Mouse (Mus musculus) splenic B cell, adult 2 months (primary cell): ENCODE data around the gene Gm10715.
A peak's percentile ranks its signal among the peaks of the same experiment; 100 is the strongest.
"Not testable (repeated sequence)": the region's sequence is repeated elsewhere in the genome, so short reads cannot be mapped to it uniquely, and the experiment has no call there.

Experiments used
- DNase-seq: peaks from one replicate; pipeline ENCODE4 v3.0.0-alpha.2; 2011; ENCODE audit warnings: low read depth, low spot score
- H3K27me3 ChIP-seq: 2 replicates; pipeline ENCODE4 v1.6.1; 2012; ENCODE audit warnings: mild to moderate bottlenecking, low read length, moderate library complexity, mixed read lengths; ENCODE audit not compliant: control insufficient read depth, poor library complexity, insufficient read depth, severe bottlenecking
- H3K36me3 ChIP-seq: 2 replicates; pipeline ENCODE4 v1.6.1; 2012; ENCODE audit warnings: mild to moderate bottlenecking, low read length, moderate library complexity, mixed read lengths; ENCODE audit not compliant: control insufficient read depth, poor library complexity, insufficient read depth, severe bottlenecking

Gene Gm10715

GRCm38 (mm10) chr9:3036577-3036976 is at the start of gene Gm10715:
Gm10715 (plus strand) TSS chr9:3036877.
- DNase-seq, H3K36me3 ChIP-seq, H3K27me3 ChIP-seq: not testable (repeated sequence)

GRCm38 (mm10) chr9:3000445-3000972 is 36.2 kb upstream of the Gm10715 start, which contains the start of gene Gm10722:
Gm10722 (plus strand) TSS chr9:3000922.
- not testable (repeated sequence) for H3K36me3 ChIP-seq, H3K27me3 ChIP-seq
- peak; percentile 49 for DNase-seq

DNA sequence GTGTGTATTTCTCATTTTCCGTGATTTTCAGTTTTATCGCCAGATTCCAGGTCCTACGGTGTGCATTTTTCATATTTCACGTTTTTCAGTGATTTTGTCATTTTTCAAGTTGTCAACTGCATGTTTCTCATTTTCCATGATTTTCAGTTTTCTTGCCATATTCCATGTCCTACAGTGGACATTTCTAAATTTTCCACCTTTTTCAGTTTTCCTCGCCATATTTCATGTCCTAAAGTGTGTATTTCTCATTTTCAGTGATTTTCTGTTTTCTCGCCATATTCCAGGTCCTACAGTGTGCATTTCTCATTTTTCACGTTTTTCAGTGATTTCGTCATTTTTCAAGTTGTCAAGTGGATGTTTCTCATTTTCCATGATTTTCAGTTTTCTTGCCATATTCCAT is 35.7 kb upstream of the Gm10715 start:
- not testable (repeated sequence) for H3K27me3 ChIP-seq, DNase-seq, H3K36me3 ChIP-seq

- peak; percentile 28 for DNase-seq
- H3K36me3 ChIP-seq, H3K27me3 ChIP-seq: not testable (repeated sequence)
These were observed 34.6 kb upstream of the Gm10715 start for GRCm38 (mm10) chr9:3001948-3002659.

DNA sequence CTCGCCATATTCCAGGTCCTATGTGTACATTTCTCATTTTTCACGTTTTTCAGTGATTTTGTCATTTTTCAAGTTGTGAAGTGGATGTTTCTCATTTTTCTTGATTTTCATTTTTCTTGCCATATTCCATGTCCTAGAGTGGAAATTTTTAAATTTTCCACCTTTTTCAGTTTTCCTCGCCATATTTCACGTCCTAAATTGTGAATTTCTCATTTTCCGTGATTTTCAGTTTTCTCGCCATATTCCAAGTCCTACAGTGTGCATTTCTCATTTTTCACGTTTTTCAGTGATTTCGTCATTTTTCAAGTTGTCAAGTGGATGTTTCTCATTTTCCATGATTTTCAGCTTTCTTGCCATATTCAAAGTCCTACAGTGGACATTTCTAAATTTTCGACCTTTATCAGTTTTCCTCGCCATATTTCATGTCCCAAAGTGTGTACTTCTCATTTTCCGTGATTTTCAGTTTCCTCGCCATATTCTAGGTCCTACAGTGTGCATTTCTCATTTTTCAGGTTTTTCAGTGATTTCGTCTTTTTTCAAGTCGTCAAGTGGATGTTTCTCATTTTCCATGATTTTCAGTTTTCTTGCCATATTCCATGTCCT is 33.8 kb upstream of the Gm10715 start, which contains the start of gene Gm11168:
Gm11168 (plus strand) TSS at position 553 of the 603 bp plus-strand sequence.
- H3K36me3 ChIP-seq, H3K27me3 ChIP-seq, DNase-seq: not testable (repeated sequence)

- H3K36me3 ChIP-seq, H3K27me3 ChIP-seq, DNase-seq: not testable (repeated sequence)
These were observed 30.5 kb upstream of the Gm10715 start for GRCm38 (mm10) chr9:3006179-3006578.

DNA sequence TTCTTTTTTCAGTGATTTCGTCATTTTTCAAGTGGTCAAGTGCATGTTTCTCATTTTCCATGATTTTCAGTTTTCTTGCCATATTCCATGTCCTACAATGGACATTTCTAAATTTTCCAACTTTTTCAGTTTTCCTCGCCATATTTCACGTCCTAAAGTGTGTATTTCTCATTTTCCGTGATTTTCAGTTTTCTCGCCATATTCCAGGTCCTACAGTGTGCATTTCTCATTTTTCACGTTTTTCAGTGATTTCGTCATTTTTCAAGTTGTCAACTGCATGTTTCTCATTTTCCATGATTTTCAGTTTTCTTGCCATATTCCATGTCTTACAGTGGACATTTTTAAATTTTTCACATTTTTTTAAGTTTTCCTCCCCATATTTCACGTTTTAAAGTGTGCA is 30.0 kb upstream of the Gm10715 start:
- DNase-seq, H3K36me3 ChIP-seq, H3K27me3 ChIP-seq: not testable (repeated sequence)

DNA sequence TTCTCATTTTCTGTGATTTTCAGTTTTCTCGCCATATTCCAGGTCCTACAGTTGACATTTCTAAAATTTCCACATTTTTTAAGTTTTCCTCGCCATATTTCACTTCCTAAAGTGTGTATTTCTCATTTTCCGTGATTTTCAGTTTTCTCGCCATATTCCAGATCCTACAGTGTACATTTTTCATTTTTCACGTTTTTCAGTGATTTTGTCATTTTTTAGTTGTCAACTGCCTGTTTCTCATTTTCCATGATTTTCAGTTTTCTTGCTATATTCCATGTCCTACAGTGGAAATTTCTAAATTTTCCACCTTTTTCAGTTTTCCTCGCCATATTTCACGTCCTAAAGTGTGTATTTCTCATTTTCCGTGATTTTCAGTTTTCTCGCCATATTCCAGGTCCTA is 29.4 kb upstream of the Gm10715 start:
- H3K36me3 ChIP-seq, H3K27me3 ChIP-seq: not testable (repeated sequence)
- peak; percentile 25 for DNase-seq

- H3K36me3 ChIP-seq, DNase-seq, H3K27me3 ChIP-seq: not testable (repeated sequence)
These were observed 27.3 kb upstream of the Gm10715 start for GRCm38 (mm10) chr9:3009331-3009730.

DNA sequence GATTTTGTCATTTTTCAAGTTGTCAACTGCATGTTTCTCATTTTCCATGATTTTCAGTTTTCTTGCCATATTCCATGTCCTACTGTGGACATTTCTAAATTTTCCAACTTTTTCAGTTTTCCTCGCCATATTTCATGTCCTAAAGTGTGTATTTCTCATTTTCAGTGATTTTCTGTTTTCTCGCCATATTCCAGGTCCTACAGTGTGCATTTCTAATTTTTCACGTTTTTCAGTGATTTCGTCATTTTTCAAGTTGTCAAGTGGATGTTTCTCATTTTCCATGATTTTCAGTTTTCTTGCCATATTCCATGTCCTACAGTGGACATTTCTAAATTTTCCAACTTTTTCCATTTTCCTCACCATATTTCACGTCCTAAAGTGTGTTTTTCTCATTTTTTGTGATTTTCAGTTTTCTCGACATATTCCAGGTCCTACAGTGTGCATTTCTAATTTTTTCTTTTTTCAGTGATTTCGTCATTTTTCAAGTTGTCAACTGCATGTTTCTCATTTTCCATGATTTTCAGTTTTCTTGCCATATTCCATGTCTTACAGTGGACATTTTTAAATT is 24.5 kb upstream of the Gm10715 start:
- not testable (repeated sequence) for H3K27me3 ChIP-seq, H3K36me3 ChIP-seq, DNase-seq

GRCm38 (mm10) chr9:3012733-3013279 is 23.9 kb upstream of the Gm10715 start, which contains the start of gene Gm10721:
Gm10721 (plus strand) TSS chr9:3013140.
- H3K27me3 ChIP-seq, DNase-seq, H3K36me3 ChIP-seq: not testable (repeated sequence)

DNA sequence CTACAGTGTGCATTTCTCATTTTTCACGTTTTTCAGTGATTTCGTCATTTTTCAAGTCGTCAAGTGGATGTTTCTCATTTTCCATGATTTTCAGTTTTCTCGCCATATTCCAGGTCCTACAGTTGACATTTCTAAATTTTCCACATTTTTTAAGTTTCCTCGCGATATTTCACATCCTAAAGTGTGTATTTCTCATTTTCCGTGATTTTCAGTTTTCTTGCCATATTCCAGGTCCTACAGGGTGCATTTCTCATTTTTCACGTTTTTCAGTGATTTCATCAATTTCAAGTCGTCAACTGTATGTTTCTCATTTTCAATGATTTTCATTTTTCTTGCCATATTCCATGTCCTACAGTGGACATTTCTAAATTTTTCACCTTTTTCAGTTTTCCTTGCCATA is 21.3 kb upstream of the Gm10715 start, which contains the start of gene Gm10720:
Gm10720 (plus strand) TSS at position 301 of the 400 bp plus-strand sequence.
- H3K36me3 ChIP-seq, H3K27me3 ChIP-seq, DNase-seq: not testable (repeated sequence)

DNA sequence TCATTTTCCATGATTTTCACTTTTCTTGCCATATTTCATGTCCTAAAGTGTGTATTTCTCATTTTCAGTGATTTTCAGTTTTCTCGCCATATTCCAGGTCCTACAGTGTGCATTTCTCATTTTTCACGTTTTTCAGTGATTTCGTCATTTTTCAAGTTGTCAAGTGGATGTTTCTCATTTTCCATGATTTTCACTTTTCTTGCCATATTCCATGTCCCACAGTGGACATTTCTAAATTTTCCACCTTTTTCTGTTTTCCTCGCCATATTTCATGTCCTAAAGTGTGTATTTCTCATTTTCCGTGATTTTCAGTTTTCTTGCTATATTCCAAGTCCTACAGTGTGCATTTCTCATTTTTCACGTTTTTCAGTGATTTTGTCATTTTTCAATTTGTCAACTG is 20.8 kb upstream of the Gm10715 start:
- not testable (repeated sequence) for DNase-seq, H3K27me3 ChIP-seq, H3K36me3 ChIP-seq

GRCm38 (mm10) chr9:3017108-3017507 is 19.6 kb upstream of the Gm10715 start, which contains the start of gene Gm10719:
Gm10719 (plus strand) TSS chr9:3017408.
- H3K27me3 ChIP-seq, DNase-seq, H3K36me3 ChIP-seq: not testable (repeated sequence)

DNA sequence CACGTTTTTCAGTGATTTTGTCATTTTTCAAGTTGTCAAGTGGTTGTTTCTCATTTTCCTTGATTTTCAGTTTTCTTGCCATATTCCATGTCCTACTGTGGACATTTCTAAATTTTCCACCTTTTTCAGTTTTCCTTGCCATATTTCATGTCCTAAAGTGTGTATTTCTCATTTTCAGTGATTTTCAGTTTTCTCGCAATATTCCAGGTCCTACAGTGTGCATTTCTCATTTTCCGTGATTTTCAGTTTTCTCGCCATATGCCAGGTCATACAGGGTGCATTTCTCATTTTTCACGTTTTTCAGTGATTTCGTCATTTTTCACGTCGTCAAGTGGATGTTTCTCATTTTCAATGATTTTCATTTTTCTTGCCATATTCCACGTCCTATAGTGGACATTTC is 17.7 kb upstream of the Gm10715 start:
- not testable (repeated sequence) for DNase-seq, H3K36me3 ChIP-seq, H3K27me3 ChIP-seq
